Comparison of ENCODE assay signal across 20 mouse cellular contexts in the genomic region with DNA sequence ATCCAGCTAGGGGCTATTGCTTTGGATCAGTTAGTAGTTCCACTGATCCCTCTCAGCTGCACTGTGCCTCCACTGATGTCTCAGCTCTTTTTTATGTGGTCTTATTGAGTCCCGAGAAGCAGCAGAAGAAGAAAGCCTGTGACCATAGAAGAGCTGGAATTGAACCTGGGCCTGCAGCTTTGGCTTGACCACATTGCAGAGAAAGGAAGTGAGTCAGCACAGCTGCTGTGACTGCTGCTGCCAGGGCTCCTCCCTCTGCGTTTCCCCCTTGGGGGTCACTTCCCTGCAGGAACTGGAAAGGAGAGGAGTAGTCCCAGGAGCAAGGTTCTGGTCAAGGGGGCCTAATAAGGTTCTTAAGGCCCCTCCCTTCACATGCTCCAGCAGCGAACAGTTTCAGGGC. TPM values are rescaled to one million over a fixed set of nuclear protein-coding genes. Genes with fewer than 3 reads are reported as not detected.
DNase-seq lines count a peak whose midpoint lies in the region; ATAC-seq and TF ChIP-seq lines count a peak whose summit lies in the region.
"Had no signal": no experiment of that assay in that cellular context is flagged by ENCODE, and none has a peak within 500 bp of the region (broad histone marks: within the 10 kb centered on the region; RNA-seq: fewer than 3 reads in every experiment).

No protein-coding gene starts in this region.

- 46% methylated on average over 3 of the region's 3 CpGs for WGBS in heart, adult 2 months
- WGBS in heart, embryonic 12.5 days, result 57% methylated on average over 3 of the region's 3 CpGs
- WGBS in hindbrain, embryonic 10.5 days, result 64% methylated on average over 3 of the region's 3 CpGs

- peaks cover 5% of the 10 kb centered on the region for H3K79me2 ChIP-seq in heart, adult 2 months (replicated peaks; ENCODE audit: control insufficient read depth, insufficient read depth, low read length)

- H3K9me3 ChIP-seq in heart, embryonic 12.5 days (replicated peaks), result no peaks in the 10 kb centered on the region; the same call in 1 of the 2 replicates
- 0 out of 2 replicates have a peak, but pooled peaks cover 5% of the 10 kb centered on the region for H3K9me3 ChIP-seq in hindbrain, embryonic 10.5 days
- H3K9me3 ChIP-seq: limb, embryonic 15.5 days; neural tube, embryonic 12.5 days; stomach, embryonic 15.5 days had no signal

- no peak for ATAC-seq in heart, embryonic 12.5 days (ENCODE audit: insufficient number of reproducible peaks, low FRiP score)
- peak; percentile 56 for ATAC-seq in megakaryocyte progenitor cell, adult 5-6 weeks (replicated peaks; ENCODE audit: poor library complexity)
- ATAC-seq: inflammation-experienced regulatory T-cells, adult 6 months; midbrain, embryonic 16.5 days had no signal

- intact Hi-C loops in heart, adult 2 months (cut with DNase I), result loop anchor here (5.0 kb wide), 4 partner anchors 48 to 437 kb away; no protein-coding TSS in a partner anchor

- H3K4me2 ChIP-seq in heart, embryonic 12.5 days, result no peak overlapping the region
- H3K4me2 ChIP-seq: limb, embryonic 15.5 days; neural tube, embryonic 12.5 days; stomach, embryonic 15.5 days had no signal

- no peak for TF ChIP-seq CTCF in heart, adult 2 months (IDR thresholded peaks at IDR 0.05)

- H3K36me3 ChIP-seq in heart, adult 2 months (ENCODE audit: control insufficient read depth, insufficient read depth, low read length), result no peaks in the 10 kb centered on the region
- H3K36me3 ChIP-seq in heart, embryonic 12.5 days, result no peaks in the 10 kb centered on the region
- H3K36me3 ChIP-seq in hindbrain, embryonic 10.5 days, result no peaks in the 10 kb centered on the region
- H3K36me3 ChIP-seq: limb, embryonic 15.5 days; neural tube, embryonic 12.5 days; stomach, embryonic 15.5 days had no signal

- peaks cover 8% of the 10 kb centered on the region for H3K4me1 ChIP-seq in heart, adult 2 months (ENCODE audit: control insufficient read depth, insufficient read depth, low read length)
- peaks cover 27% of the 10 kb centered on the region for H3K4me1 ChIP-seq in heart, embryonic 12.5 days (replicated peaks)
- peaks cover 35% of the 10 kb centered on the region for H3K4me1 ChIP-seq in hindbrain, embryonic 10.5 days (replicated peaks)

- no peak for TF ChIP-seq EP300 in heart, adult 2 months (IDR thresholded peaks at IDR 0.05; ENCODE audit: insufficient read depth, low read depth, low read length)

- TF ChIP-seq POLR2A in heart, adult 2 months (IDR thresholded peaks at IDR 0.05; ENCODE audit: insufficient read depth, low read depth, low read length), result no peak

- H3K4me3 ChIP-seq in heart, adult 2 months, result no peak overlapping the region
- H3K4me3 ChIP-seq in heart, embryonic 12.5 days, result no peak overlapping the region
- H3K4me3 ChIP-seq in hindbrain, embryonic 10.5 days, result no peak overlapping the region
- H3K4me3 ChIP-seq: limb, embryonic 15.5 days; neural tube, embryonic 12.5 days; stomach, embryonic 15.5 days had no signal

- no peak overlapping the region for H3K9ac ChIP-seq in heart, adult 2 months (ENCODE audit: low read depth, low read length)
- H3K9ac ChIP-seq in heart, embryonic 12.5 days, result no peak overlapping the region
- H3K9ac ChIP-seq: limb, embryonic 15.5 days; neural tube, embryonic 12.5 days; stomach, embryonic 15.5 days had no signal

- H3K27ac ChIP-seq in heart, adult 2 months, result no peak overlapping the region
- H3K27ac ChIP-seq in heart, embryonic 12.5 days (ENCODE audit: poor library complexity, severe bottlenecking), result no peak overlapping the region
- no peak overlapping the region for H3K27ac ChIP-seq in hindbrain, embryonic 10.5 days
- H3K27ac ChIP-seq: limb, embryonic 15.5 days; neural tube, embryonic 12.5 days; stomach, embryonic 15.5 days had no signal

- DNase-seq in heart, adult 2 months, result peak; percentile 56 to 58
- peak; percentile 37 for DNase-seq in lung, postnatal 10 days
- no peak for DNase-seq in lung, postnatal 36 days
- peak; percentile 55 for DNase-seq in NIH3T3 (ENCODE audit: low read depth)
- DNase-seq in hindbrain, embryonic 10.5 days (ENCODE audit: low spot score), result no peak
- no peak for DNase-seq in layer of hippocampus, postnatal 10 days (ENCODE audit: low spot score in 2 of 2)
- DNase-seq: adrenal gland, postnatal 14 days; cerebellum, adult 8-10 months; kidney, adult 9 months; layer of hippocampus, postnatal 36 days; spleen, adult 18-20 months; thymus, postnatal 14 days had no signal

- no peaks in the 10 kb centered on the region for H3K27me3 ChIP-seq in heart, adult 2 months (ENCODE audit: control insufficient read depth, insufficient read depth, low read length)
- H3K27me3 ChIP-seq in heart, embryonic 12.5 days (replicated peaks), result peaks cover 17% of the 10 kb centered on the region
- peaks cover 20% of the 10 kb centered on the region for H3K27me3 ChIP-seq in hindbrain, embryonic 10.5 days (ENCODE audit: insufficient read depth, poor library complexity, severe bottlenecking)
- H3K27me3 ChIP-seq: CH12.LX; stomach, embryonic 15.5 days had no signal

RNA-seq across cellular contexts. Expression of gene Plxna1, which starts 1.9 kb away (rescaled TPM):
- 10 to 100 TPM; 17.3 to 21.9 TPM for total RNA-seq in heart, adult 2 months (2021)
- 19.9 and 29.3 TPM in 2 replicates for polyA plus RNA-seq in heart, adult 2 months (2012; rRNA removed)
- 13.4 and 17.3 TPM in 2 replicates for polyA plus RNA-seq in heart, embryonic 12.5 days (2016; fragmentation: Nextera tagmentation; extraction: Ambion mirVana)
- total RNA-seq in megakaryocyte progenitor cell, adult 5-6 weeks (2015), result 1.2 and 3.6 TPM in 2 replicates
- 0.50 and 3.1 TPM in 2 replicates for total RNA-seq in megakaryocyte progenitor cell, adult 5-6 weeks (2017)
- polyA plus RNA-seq in hindbrain, embryonic 10.5 days (2016; fragmentation: Nextera tagmentation; extraction: Ambion mirVana), result 29.1 and 35.5 TPM in 2 replicates
- total RNA-seq in layer of hippocampus, postnatal 10 days (2021), result 100 to 1,000 TPM; 159 to 169 TPM

Comparison
In these comparisons a context has a peak if more than half of its experiments do, and no peak if none do; other contexts are left out.
1. DNase-seq: peak in heart, adult 2 months (2 of 2), lung, postnatal 10 days (single experiment) and NIH3T3 (single experiment); none in lung, postnatal 36 days (single experiment), hindbrain, embryonic 10.5 days (single experiment) and layer of hippocampus, postnatal 10 days (0 of 2).
2. RNA of gene Plxna1, which starts 1.9 kb away (total RNA-seq): 159 to 169 TPM in layer of hippocampus, postnatal 10 days; 17.3 to 21.9 TPM in heart, adult 2 months and 0.50 to 3.6 TPM in megakaryocyte progenitor cell, adult 5-6 weeks; every median in the first group is over 4 times any median in the second.